Mouse (Mus musculus) CD4-positive, CD25-positive, alpha-beta regulatory T cell, adult 2 months (primary cell): ENCODE results near the gene Spag9.

Source experiments
- DNase-seq: peaks from one replicate; pipeline ENCODE4 v3.0.0-alpha.2; 2012; ENCODE audit warnings: low read depth, low spot score

Spag9 gene

GRCm38 (mm10) chr11:94150519-94151470 lies 154.9 kb downstream of the Spag9 start:
- DNase-seq = no peak

DNA sequence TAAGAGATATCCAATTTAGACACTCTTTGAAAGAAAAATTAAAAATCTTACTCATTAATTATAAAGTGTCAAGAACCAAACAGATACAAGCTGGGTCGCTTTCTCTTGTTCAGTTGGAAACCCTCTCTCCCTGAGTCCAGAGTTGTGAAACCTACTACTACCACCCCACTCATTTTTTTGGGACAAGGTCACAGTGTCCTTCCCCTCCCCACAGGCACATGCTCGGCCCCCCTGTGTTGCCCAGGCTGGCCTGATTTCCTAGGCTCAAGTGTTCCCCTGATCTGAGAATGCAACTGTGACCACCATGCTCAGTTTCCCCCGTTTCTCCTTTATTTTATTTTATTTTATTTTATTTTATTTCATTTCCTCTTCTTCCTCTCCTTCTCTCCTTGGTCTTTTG lies 158.3 kb downstream of the Spag9 start:
- DNase-seq = no peak

DNA sequence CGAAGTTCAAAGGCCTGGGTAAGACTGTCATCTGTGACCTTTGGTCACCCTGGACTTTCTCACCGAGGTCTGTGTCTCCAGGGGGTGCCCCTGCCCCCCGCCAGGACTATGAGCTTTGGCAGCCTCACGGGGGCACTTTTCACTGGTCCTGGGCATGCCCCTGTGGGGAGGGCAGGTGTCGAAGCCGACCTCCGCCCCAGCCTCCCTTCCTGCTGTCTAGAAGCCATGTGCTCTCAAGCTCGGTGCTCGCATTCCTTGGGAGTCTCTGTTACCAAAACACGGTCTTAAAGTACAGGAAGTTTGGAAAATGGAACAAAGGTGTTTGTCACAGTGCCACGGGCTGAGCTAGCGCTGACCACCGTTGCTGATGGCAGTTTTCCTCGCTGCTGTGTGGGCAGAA lies 162.6 kb downstream of the Spag9 start:
- DNase-seq = no peak

- DNase-seq = peak; percentile 14
Measured at GRCm38 (mm10) chr11:94159066-94159880, 163.4 kb downstream of the Spag9 start.

- DNase-seq = no peak
Measured at GRCm38 (mm10) chr11:94159911-94160415, 164.1 kb downstream of the Spag9 start.

DNA sequence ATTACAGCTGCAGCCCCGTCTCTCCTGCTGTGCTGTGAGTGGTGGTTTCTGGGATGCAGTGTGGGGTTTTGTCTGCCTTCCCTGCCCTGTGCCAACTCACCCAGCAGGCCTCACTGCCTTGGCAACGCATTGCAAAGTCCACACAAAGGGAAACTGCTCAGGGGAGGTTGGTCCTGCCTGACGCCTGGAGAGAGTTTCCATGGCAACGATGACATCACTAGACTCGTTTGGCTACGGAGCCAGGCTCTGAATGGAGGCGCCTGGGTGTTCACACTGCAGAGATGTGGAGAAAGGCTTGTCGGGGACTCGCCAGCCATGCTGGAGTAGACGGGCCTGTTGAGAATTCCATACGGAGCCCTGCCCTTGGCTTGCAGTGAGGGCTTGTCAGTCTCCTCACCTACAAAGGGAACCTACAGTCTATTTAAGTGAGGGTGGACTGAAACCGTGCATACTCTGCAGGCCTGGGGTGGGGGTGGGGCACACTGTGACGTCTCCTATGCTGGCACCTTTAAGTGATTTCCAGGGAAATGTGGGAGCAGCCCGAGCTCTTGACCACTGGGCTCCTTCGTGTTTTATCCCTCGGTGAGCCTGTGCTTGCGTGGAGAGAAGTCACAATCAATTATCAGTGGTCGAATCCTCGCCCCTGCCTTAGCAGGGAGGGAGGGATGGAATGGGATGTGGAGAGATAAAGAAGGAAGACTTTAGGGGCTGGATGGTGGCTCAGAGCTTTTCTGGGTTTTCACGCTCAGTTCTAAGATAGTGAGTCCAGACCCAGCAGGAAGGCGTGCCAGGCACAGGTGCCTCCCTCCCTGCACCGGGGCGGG lies 164.8 kb downstream of the Spag9 start:
- peak; percentile 79 for DNase-seq

DNA sequence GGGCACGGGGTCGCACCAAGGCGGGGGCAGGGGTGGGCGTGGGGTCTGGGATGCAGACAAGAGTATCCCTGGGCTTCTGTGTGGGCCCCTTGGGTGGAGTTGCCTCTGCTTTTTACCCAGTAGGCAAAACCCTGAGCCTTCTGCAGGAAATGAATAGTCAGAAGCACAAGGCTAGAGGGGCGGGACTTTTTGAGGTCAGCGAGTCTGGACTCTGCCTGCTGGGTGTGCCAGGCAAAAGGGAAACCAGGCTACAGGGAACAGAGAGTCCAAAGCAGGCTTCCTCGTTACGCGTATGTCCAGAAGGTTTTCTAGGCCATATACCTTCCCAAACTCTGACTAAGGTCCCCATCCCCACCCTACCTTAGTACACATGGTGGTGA lies 165.4 kb downstream of the Spag9 start:
- peak; percentile 15 for DNase-seq

GRCm38 (mm10) chr11:94161867-94162581 lies 166.1 kb downstream of the Spag9 start:
- no peak for DNase-seq

GRCm38 (mm10) chr11:94163005-94163767 lies 167.3 kb downstream of the Spag9 start:
- DNase-seq = no peak

DNA sequence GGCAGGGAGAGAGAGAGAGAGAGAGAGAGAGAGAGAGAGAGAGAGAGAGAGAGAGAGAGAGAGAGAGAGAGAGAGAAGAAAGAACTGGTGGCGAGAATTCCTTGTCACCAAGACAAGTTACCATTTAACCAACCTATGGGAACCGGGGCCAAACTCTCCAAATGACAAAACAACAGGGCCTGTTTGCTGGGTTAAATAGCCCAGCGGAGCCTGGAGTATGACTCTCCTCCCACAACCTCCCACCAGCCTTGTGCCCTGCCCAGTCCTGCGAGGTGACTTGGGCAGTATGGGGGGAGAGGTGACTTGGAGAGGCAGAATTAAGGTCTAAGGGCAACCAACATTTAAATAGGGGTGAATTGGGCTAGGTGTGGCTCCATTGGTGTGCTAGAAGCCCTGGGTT lies 169.9 kb downstream of the Spag9 start:
- no peak for DNase-seq

DNA sequence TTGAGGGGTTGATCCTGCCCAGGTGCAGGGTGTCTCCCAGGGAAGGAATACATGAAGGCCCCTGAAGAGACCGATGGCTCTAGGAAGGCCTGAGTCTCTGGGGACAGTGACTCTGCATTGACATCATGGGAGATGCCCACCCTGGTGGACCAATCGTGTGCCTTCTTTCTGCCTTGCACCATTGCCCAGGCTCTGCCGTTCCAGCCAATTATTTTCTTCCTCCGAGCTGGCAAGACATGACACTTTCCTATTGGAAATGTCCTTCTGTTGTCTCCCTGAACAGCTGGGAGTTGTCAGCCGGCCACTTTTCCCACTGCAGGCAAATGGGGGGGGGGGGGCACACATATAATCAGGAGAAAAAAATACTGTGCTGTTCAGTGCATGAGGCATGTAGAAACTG lies 172.3 kb downstream of the Spag9 start:
- DNase-seq = no peak

- DNase-seq = peak; percentile 32
Measured at GRCm38 (mm10) chr11:94169596-94169995, 173.7 kb downstream of the Spag9 start.

GRCm38 (mm10) chr11:94171691-94172090 lies 175.8 kb downstream of the Spag9 start:
- DNase-seq = no peak

DNA sequence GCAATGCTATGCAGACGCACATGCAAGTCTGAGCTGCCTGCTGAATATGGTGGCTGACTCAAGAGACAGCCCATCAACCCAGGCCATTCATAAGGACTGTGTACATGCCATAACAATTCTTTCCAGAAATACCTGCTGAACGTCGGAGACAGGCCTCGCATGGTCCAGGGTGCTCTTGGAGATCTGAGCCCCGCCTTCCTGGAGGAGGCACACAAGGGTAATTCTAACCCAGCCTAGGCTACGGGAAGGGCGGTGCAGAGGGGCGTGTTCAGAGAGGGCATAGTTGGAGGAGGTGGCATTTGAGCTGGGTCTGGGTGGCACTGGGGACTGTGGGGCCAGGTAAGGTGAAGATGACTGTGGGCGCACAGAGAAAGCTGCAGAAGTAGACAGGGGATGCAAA lies 176.3 kb downstream of the Spag9 start:
- no peak for DNase-seq

DNA sequence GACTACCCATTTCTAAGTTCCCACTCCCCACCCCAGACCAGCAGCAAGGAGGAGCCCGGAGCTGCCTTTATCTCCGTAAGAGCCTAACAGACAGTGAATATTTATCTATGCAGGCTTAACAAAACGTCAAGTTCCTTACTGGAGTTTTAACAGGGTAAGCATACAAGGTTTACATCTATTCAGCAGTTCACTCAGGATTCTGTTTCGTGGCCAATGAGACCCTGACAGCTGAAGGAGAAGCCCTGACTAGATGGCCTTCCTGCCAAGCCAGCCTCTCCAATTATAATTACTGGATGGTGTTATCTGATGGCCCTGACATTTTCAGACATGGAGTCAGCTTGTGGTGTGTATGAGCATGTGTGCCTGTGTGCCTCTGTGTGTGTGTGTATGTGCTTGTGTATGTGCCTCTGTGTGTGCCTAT lies 177.8 kb downstream of the Spag9 start:
- no peak for DNase-seq

DNA sequence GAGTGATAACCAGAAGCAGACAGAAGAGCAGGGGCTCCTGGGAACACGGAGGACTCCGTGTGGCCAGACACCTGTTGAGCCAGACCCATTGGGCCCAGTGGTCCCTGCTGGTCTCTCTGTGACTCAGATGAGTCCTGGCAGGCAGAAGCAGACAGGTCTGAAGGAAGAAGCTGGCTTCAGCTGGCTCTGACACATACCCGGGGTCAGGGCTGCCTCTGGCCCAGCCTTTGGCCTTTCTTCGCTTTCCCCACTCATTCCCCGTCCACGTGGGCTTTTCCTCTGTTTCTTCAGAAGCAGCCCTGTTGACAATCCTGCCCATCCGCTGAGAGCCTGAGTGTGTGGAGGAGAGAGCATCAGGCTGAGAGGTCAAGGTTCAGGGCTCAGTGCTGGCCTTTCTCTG lies 179.4 kb downstream of the Spag9 start:
- no peak for DNase-seq
